Mouse (Mus musculus) heart, adult 2 months (tissue): Measurements from ENCODE around the gene Olfr1368.

Experiments
- CTCF ChIP-seq: fragments of 200-600 bp; IDR thresholded peaks from 2 replicates; pipeline ENCODE4 v1.8.1; 2022; ENCODE audit warnings: antibody characterized with exemption, mild to moderate bottlenecking, moderate library complexity
- EP300 ChIP-seq: fragments of 200-500 bp; IDR thresholded peaks from 2 replicates; pipeline ENCODE4 v1.6.1; 2011; ENCODE audit warnings: low read depth, low read length, control low read depth; ENCODE audit not compliant: insufficient read depth

DNA sequence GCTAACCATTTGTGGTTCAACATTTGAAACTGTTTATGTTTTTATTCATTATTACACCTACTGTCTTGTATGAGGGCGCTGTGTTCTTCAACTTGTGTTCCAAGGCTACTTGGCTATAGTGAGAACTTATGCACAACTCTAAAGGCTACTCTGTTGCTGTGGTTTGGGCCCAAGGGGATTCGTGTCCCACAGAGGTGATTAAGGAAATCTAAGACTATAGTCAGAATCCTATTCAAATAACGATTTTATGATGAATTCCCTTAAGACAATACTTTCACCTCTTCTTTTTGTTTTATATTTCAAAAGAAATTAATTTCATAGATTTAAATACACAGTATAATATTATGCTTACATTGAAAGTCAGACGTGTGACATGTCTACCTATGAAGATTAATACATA is at the start of gene Olfr1368:
- no peak for TF ChIP-seq CTCF
- no peak for TF ChIP-seq EP300
